Mouse (Mus musculus): ENCODE measurements around the gene Edc3.

GRCm38 (mm10) chr9:57722371-57722770 is 14.0 kb downstream of the Edc3 start:
- TF ChIP-seq CTCF (IDR thresholded peaks at IDR 0.05; ENCODE audit: insufficient read depth, low read length) (no peak), POLR2A (IDR thresholded peaks at IDR 0.05; ENCODE audit: borderline replicate concordance, extremely low read depth, low read depth, low read length) (no peak)

Data from lung, adult 2 months (tissue).